Mouse (Mus musculus) spleen, postnatal 14 days (tissue): ENCODE results near the gene Grxcr1.

Experiments
- DNase-seq, 2 experiments: peaks; one replicate each; pipeline ENCODE4 v3.0.0; 2021 to 2022; ENCODE audit warnings: low spot score in 2 of 2

The Grxcr1 gene

GRCm38 (mm10) chr5:68093085-68093484 is 61.5 kb downstream of the Grxcr1 start:
- DNase-seq, result no peak

- no peak for DNase-seq
These were observed 66.3 kb downstream of the Grxcr1 start for GRCm38 (mm10) chr5:68097665-68098624.

DNA sequence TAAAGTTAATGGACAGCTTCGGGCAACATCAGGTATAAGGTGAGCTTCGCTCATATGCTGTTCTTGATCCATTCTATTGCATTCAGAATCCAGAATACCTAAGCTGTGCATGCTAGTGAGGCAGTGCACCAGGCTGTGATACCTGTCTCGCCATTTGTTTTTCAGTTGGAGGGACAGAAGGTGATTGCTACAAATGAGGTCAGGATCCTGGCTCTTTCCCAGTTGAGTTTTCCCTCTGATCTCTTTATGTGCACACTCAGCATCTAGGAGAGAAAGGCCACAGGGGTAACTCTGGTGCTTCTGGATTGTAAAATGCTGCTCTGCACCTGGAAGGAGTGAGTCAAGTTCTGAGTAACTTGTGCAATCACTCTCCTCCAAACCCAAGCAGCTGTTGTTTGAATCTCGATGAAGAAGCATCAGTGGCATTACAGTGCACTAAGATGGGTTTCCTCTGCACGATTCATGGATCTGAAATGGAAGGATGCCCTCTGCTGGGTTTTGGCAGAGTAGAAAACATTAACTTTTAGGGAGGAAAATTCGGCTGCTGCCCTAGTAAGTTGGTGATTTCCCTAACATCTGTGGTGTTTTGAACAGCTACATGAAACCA is 80.9 kb downstream of the Grxcr1 start:
- no peak for DNase-seq

- DNase-seq, result no peak
These were observed 89.2 kb downstream of the Grxcr1 start for GRCm38 (mm10) chr5:68120880-68121279.

- DNase-seq, result no peak
These were observed 91.2 kb downstream of the Grxcr1 start for GRCm38 (mm10) chr5:68122883-68123282.

DNA sequence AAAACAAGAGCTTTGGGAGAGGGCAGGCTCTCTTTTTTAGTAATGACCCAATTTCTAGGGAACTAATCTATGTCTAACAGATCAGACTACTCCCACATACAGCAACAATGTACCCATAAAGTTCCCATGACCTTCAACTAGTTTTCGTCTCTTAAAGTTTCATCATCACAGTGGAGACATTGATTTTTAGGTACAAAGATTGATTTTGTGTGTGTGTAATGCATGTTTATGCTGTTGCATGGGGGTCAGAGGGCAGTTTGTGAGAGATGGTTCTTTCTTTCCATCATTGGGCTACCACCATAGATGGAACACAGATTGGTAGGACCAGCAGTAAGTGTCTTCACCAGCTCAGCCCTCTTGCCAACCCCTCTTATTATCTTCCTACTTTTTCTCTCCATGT is 93.8 kb downstream of the Grxcr1 start:
- no peak for DNase-seq

DNA sequence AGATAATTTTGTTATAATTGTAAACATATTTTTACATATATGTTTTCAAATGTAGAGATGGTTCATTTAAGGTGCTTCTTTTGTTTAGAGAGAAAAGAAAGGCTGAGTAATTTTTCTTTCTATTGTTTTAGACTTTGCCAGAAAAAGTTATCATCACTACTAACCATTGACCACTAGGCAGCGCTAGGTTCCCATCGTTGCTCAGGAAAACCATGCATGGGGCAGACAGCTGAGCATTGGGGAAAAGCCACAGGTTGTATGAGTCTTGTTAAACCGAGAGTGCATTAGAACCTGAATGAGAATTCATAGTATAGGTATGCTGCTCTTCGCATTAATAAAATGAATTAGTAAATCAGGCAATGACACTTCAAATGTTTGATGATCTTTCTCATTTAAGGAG is 96.8 kb downstream of the Grxcr1 start:
- DNase-seq, result no peak

DNA sequence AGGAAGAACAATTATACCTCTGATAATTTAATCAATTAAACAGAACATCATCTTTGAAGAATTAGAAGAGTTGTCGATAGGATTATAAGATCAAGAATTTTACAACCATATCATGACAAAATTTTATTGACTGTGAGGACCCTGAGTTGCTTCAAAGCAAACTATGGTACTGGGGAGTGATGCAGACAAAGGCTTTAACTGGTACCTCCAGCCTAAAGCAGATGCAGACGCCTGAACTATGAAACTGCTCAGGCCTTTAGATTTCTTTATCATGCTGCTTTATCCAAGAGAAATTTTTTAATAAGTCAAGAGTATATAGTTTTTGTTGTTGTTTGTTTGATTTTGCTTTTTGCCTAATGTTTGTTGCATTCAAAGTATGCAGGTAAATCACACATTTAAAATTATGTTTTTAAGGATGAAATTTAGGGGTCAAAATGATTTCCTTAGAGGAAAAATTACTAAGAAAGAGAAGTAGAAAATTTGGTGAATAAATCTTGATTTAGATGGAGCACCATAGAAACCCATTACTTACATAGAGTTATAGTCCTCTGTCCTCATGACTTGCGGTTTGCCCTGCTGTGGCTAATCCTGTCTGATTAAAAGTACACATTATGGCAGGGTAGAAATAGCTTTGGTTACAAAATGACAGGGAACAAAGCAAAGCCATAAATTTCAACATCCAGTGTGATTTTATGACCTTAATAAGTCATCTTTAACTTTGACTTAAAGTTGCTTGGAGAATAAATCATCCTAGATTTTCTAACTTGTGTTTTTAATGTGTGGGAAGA is 97.4 kb downstream of the Grxcr1 start:
- no peak for DNase-seq

- DNase-seq, result no peak
These were observed 115.2 kb downstream of the Grxcr1 start for GRCm38 (mm10) chr5:68146818-68147217.

- no peak for DNase-seq
These were observed 118.3 kb downstream of the Grxcr1 start for GRCm38 (mm10) chr5:68149946-68150345.

DNA sequence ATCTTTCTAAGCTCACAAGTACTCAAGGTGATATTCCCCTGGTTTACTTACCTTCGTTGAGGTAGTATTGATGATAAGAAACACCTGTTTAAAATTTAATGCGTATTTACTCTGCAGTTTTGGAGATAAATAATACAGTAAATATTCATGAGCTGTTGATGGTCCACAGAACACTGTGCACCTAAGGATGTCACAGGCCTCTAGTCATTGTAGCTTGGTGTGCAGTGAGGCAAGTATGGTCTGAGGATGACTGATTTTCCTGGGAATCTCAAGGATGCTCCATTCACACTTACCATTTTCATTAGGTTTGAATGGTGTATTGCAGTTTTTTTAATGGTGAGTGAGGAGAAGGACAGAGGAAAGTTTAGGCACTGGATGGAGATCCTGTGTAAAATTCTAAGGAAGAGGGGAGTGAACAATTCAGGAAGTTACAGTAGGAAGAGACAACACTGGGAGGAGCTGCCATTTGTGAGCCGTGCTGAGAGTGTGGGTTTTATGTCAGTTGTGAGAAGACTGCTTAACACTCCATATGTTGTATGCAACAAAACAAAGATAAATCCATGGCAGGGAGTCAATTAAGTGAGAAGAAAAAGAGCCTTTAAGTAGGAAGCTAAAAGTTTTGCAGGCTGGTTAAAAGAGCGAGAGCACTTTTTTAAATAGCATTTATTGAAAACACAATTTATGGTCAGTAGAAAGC is 118.9 kb downstream of the Grxcr1 start:
- no peak for DNase-seq

DNA sequence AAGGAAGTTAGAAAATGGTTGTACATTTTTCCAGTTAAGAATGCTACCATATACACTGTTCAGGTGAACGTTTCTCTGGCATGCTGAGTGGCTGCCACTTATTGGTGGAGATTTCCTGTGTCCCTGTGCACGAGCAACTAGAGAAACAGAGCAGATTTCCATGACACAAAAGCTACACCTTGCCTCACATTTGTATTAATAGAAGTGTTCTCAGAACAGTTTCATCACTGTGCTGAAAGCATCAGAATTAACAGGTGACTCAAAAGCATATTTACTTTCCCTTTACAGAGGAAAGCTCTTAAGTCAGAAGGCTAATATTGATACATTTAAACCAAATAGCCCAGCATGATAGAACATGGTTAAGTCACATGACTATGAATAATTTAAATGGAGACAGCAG is 130.9 kb downstream of the Grxcr1 start:
- DNase-seq, result no peak

- DNase-seq, result no peak
These were observed 134.3 kb downstream of the Grxcr1 start for GRCm38 (mm10) chr5:68165954-68166353.
